Mouse (Mus musculus): Measurements from ENCODE around the gene Cercam.

DNA sequence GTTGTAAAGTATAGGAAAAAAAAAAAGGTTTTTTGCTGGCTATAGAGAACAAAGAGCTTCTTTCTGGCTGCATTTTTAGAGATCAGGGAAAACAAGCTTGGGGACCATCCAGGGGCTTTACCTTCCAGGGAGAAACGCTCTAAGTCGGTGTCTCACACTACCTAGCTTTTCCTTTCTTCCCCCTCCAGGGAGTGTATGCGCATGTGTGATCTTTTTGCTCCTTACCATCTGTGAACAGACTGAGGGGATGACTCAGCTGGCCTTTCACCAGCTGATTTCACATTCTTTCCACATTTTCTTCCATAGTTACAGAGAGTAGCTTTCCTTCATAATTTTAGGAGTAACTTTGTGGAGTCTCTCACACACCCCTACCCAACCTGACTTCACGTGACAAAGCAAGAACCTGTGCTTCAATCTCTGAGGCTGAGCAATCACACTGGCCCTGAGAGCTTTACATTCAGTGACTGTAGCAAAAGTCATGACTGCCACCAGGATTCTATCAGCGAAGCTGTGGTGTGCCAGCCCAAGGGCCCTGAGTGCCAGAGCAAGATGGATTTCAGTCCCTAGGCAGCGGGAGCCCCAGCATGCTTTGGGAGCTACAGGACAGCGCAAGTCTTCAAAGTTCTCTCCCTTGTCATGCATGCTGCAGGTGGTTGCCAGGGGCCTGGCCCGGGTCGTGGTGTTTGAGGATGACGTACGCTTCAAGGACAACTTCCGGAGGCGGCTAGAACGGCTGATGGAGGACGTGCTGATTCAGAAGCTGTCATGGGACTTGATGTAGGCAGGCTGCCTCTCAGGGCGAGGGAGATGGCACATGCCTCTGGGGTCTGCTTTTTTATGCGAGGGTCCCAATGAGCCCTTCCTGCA lies 11.2 kb downstream of the Cercam start:
- TF ChIP-seq CTCF (IDR thresholded peaks at IDR 0.05; ENCODE audit: borderline replicate concordance, control insufficient read depth, extremely low read depth, insufficient read depth, low read length, poor library complexity): no peak
- no peak for TF ChIP-seq POLR2A (IDR thresholded peaks at IDR 0.05; ENCODE audit: control insufficient read depth, extremely low read depth, insufficient read depth, low read length, poor library complexity)
